Mouse (Mus musculus) liver, adult 2 months (tissue): ENCODE measurements around the gene Crybb2.

Experiments used
- CTCF ChIP-seq: fragments of 200-500 bp; IDR thresholded peaks from 2 replicates; pipeline ENCODE4 v1.5.1; 2011; ENCODE audit warnings: low read depth, low read length, control low read depth
- POLR2A ChIP-seq: fragments of 200-500 bp; IDR thresholded peaks from 2 replicates; pipeline ENCODE4 v1.6.1; 2011; ENCODE audit warnings: low read length, control low read depth; ENCODE audit not compliant: insufficient read depth; ENCODE audit errors: extremely low read depth

- TF ChIP-seq CTCF (no peak), POLR2A (no peak)
Measured at GRCm38 (mm10) chr5:113018190-113018589, 51.7 kb downstream of the Crybb2 start.
